Mouse (Mus musculus): ENCODE measurements around the gene Il11. TPM values are rescaled to one million over a fixed set of nuclear protein-coding genes. Genes with fewer than 3 reads are reported as not detected.

Il11 gene
- total and polyA plus RNA-seq, 2 experiments from 2014 or later = 1.3 to 2.0 TPM

- H3K27me3 ChIP-seq (ENCODE audit: insufficient read depth, low read length) = no peaks in the 10 kb centered on the region
- H3K27ac ChIP-seq = peak overlapping the region; percentile 69
- H3K4me3 ChIP-seq (ENCODE audit: low read length) = peak overlapping the region; percentile 40
- no peak for TF ChIP-seq CTCF (IDR thresholded peaks at IDR 0.05; ENCODE audit: low read depth)
- DNase-seq (ENCODE audit: low spot score) = peak; percentile 54
- peak overlapping the region; percentile 54 for H3K4me2 ChIP-seq (ENCODE audit: low read depth, low read length)
- WGBS = 5% methylated on average over 30 of the region's 30 CpGs
- no peaks in the 10 kb centered on the region for H3K9me3 ChIP-seq (ENCODE audit: low read length)
- H3K9ac ChIP-seq (replicated peaks; ENCODE audit: low read length) = peak overlapping the region; percentile 37
- H3K4me1 ChIP-seq (ENCODE audit: insufficient read depth, low read length) = peaks cover 6% of the 10 kb centered on the region
- no peaks in the 10 kb centered on the region for H3K36me3 ChIP-seq (ENCODE audit: insufficient read depth, low read length)
- ATAC-seq = peak; percentile 78
Measured at GRCm38 (mm10) chr7:4751971-4752820, 30.5 kb downstream of the Il11 start.

GRCm38 (mm10) chr7:4749169-4749568, 33.5 kb downstream of the Il11 start:
- Histone ChIP-seq H3K27me3 (ENCODE audit: insufficient read depth, low read length) (no peaks in the 10 kb centered on the region), H3K9me3 (ENCODE audit: low read length) (no peaks in the 10 kb centered on the region), H3K9ac (replicated peaks; ENCODE audit: low read length) (no peak overlapping the region), H3K4me1 (ENCODE audit: insufficient read depth, low read length) (peaks cover 6% of the 10 kb centered on the region), H3K36me3 (ENCODE audit: insufficient read depth, low read length) (no peaks in the 10 kb centered on the region), H3K4me2 (ENCODE audit: low read depth, low read length) (no peak overlapping the region), H3K27ac (no peak overlapping the region), H3K4me3 (ENCODE audit: low read length) (no peak overlapping the region)
- no peak for DNase-seq (ENCODE audit: low spot score)
- 83% methylated on average over 2 of the region's 2 CpGs for WGBS
- no peak for TF ChIP-seq CTCF (IDR thresholded peaks at IDR 0.05; ENCODE audit: low read depth)
- ATAC-seq = no peak

GRCm38 (mm10) chr7:4748321-4748720, 34.3 kb downstream of the Il11 start:
- H3K4me1 ChIP-seq (ENCODE audit: insufficient read depth, low read length) = peaks cover 6% of the 10 kb centered on the region
- H3K27ac ChIP-seq = no peak overlapping the region
- ATAC-seq (no peak), DNase-seq (ENCODE audit: low spot score) (no peak)
- no peak overlapping the region for H3K9ac ChIP-seq (replicated peaks; ENCODE audit: low read length)
- no peak for TF ChIP-seq CTCF (IDR thresholded peaks at IDR 0.05; ENCODE audit: low read depth)
- H3K36me3 ChIP-seq (ENCODE audit: insufficient read depth, low read length) = no peaks in the 10 kb centered on the region
- no peak overlapping the region for H3K4me3 ChIP-seq (ENCODE audit: low read length)
- no peaks in the 10 kb centered on the region for H3K27me3 ChIP-seq (ENCODE audit: insufficient read depth, low read length)
- 85% methylated on average over 4 of the region's 4 CpGs for WGBS
- H3K4me2 ChIP-seq (ENCODE audit: low read depth, low read length) = no peak overlapping the region
- no peaks in the 10 kb centered on the region for H3K9me3 ChIP-seq (ENCODE audit: low read length)

- Histone ChIP-seq H3K9me3 (ENCODE audit: low read length) (no peaks in the 10 kb centered on the region), H3K27ac (no peak overlapping the region), H3K4me1 (ENCODE audit: insufficient read depth, low read length) (peaks cover 3% of the 10 kb centered on the region), H3K4me2 (ENCODE audit: low read depth, low read length) (no peak overlapping the region), H3K36me3 (ENCODE audit: insufficient read depth, low read length) (no peaks in the 10 kb centered on the region), H3K27me3 (ENCODE audit: insufficient read depth, low read length) (no peaks in the 10 kb centered on the region), H3K9ac (replicated peaks; ENCODE audit: low read length) (no peak overlapping the region), H3K4me3 (ENCODE audit: low read length) (no peak overlapping the region)
- 73% methylated on average over 9 of the region's 9 CpGs for WGBS
- TF ChIP-seq CTCF (IDR thresholded peaks at IDR 0.05; ENCODE audit: low read depth) = no peak
- no peak for ATAC-seq
- DNase-seq (ENCODE audit: low spot score) = no peak
Measured at GRCm38 (mm10) chr7:4747156-4747899, 35.3 kb downstream of the Il11 start.

- WGBS = 81% methylated on average over 22 of the region's 22 CpGs
Measured at GRCm38 (mm10) chr7:4746326-4746980, 36.2 kb downstream of the Il11 start.

GRCm38 (mm10) chr7:4744886-4745285, 37.8 kb downstream of the Il11 start:
- no peak overlapping the region for H3K4me2 ChIP-seq (ENCODE audit: low read depth, low read length)
- no peaks in the 10 kb centered on the region for H3K36me3 ChIP-seq (ENCODE audit: insufficient read depth, low read length)
- WGBS = 98% methylated on average over 6 of the region's 6 CpGs
- H3K27ac ChIP-seq = no peak overlapping the region
- TF ChIP-seq CTCF (IDR thresholded peaks at IDR 0.05; ENCODE audit: low read depth) = no peak
- no peak overlapping the region for H3K9ac ChIP-seq (replicated peaks; ENCODE audit: low read length)
- no peaks in the 10 kb centered on the region for H3K9me3 ChIP-seq (ENCODE audit: low read length)
- ATAC-seq (no peak), DNase-seq (ENCODE audit: low spot score) (no peak)
- peaks cover 15% of the 10 kb centered on the region for H3K4me1 ChIP-seq (ENCODE audit: insufficient read depth, low read length)
- no peak overlapping the region for H3K4me3 ChIP-seq (ENCODE audit: low read length)
- no peaks in the 10 kb centered on the region for H3K27me3 ChIP-seq (ENCODE audit: insufficient read depth, low read length)

More at GRCm38 (mm10) chr7:4746326-4746980, 36.2 kb downstream of the Il11 start:
- Histone ChIP-seq H3K4me3 (ENCODE audit: low read length) (no peak overlapping the region), H3K36me3 (ENCODE audit: insufficient read depth, low read length) (no peaks in the 10 kb centered on the region), H3K27ac (no peak overlapping the region), H3K4me2 (ENCODE audit: low read depth, low read length) (no peak overlapping the region), H3K27me3 (ENCODE audit: insufficient read depth, low read length) (no peaks in the 10 kb centered on the region), H3K4me1 (ENCODE audit: insufficient read depth, low read length) (peaks cover 9% of the 10 kb centered on the region), H3K9ac (replicated peaks; ENCODE audit: low read length) (no peak overlapping the region), H3K9me3 (ENCODE audit: low read length) (no peaks in the 10 kb centered on the region)
- ATAC-seq = no peak
- no peak for TF ChIP-seq CTCF (IDR thresholded peaks at IDR 0.05; ENCODE audit: low read depth)
- no peak for DNase-seq (ENCODE audit: low spot score)
